Mouse (Mus musculus) macrophage (primary cell): ENCODE data around the gene Ubtf. TPM values are rescaled to one million over a fixed set of nuclear protein-coding genes. Genes with fewer than 3 reads are reported as not detected.

ENCODE experiments used
- H3K27ac ChIP-seq: fragments of 350-480 bp; formaldehyde crosslinking; 2 replicates; pipeline ENCODE4 v1.9.0; 2021
- H3K36me3 ChIP-seq: fragments of 350-480 bp; formaldehyde crosslinking; 2 replicates; pipeline ENCODE4 v1.9.0; 2021; ENCODE audit errors: inconsistent target
- H3K4me3 ChIP-seq: fragments of 350-480 bp; formaldehyde crosslinking; 2 replicates; pipeline ENCODE4 v1.9.0; 2021; ENCODE audit errors: inconsistent target
- H3K79me2 ChIP-seq: fragments of 350-480 bp; formaldehyde crosslinking; 2 replicates; pipeline ENCODE4 v1.9.0; 2021; ENCODE audit errors: inconsistent target
- WGBS: methylation state at CpG from one replicate; pipeline ENCODE4 v1.1.7; 2026; ENCODE audit warnings: inconsistent platforms; ENCODE audit not compliant: missing documents; 5-methylcytosine and 5-hydroxymethylcytosine counted together
- polyA plus RNA-seq: library from polyadenylated mRNA; stranded (reverse); fragments of 250-400 nt; gene quantifications from 3 replicates; pipeline ENCODE4 v1.2.4, GENCODE M21; 2018; ENCODE audit warnings: inconsistent platforms

Gene Ubtf
- polyA plus RNA-seq, 1 experiment from 2014 or later, result 66.0 TPM

GRCm38 (mm10) chr11:102336191-102336590, 16.6 kb upstream of the Ubtf start:
- Histone ChIP-seq H3K27ac (no peak overlapping the region), H3K4me3 (no peak overlapping the region), H3K79me2 (no peaks in the 10 kb centered on the region), H3K36me3 (no peaks in the 10 kb centered on the region)
- WGBS, result 63% methylated on average over 1 of the region's 1 CpGs

GRCm38 (mm10) chr11:102334973-102335700, 15.6 kb upstream of the Ubtf start:
- WGBS, result 69% methylated on average over 9 of the region's 9 CpGs
- Histone ChIP-seq H3K36me3 (no peaks in the 10 kb centered on the region), H3K79me2 (no peaks in the 10 kb centered on the region), H3K27ac (no peak overlapping the region), H3K4me3 (no peak overlapping the region)

GRCm38 (mm10) chr11:102334010-102334409, 14.5 kb upstream of the Ubtf start:
- 78% methylated on average over 4 of the region's 4 CpGs for WGBS
- Histone ChIP-seq H3K27ac (no peak overlapping the region), H3K79me2 (no peaks in the 10 kb centered on the region)

GRCm38 (mm10) chr11:102333061-102333460, 13.5 kb upstream of the Ubtf start:
- H3K27ac ChIP-seq, result no peak overlapping the region
- H3K36me3 ChIP-seq, result no peaks in the 10 kb centered on the region
- no peak overlapping the region for H3K4me3 ChIP-seq
- no peaks in the 10 kb centered on the region for H3K79me2 ChIP-seq

More at GRCm38 (mm10) chr11:102334010-102334409, 14.5 kb upstream of the Ubtf start:
- Histone ChIP-seq H3K36me3 (no peaks in the 10 kb centered on the region), H3K4me3 (no peak overlapping the region)

- Histone ChIP-seq H3K27ac (no peak overlapping the region), H3K79me2 (no peaks in the 10 kb centered on the region)
- 76% methylated on average over 3 of the region's 4 CpGs for WGBS
Observed at GRCm38 (mm10) chr11:102331806-102332205, 12.3 kb upstream of the Ubtf start.

GRCm38 (mm10) chr11:102330039-102330438, 10.5 kb upstream of the Ubtf start:
- Histone ChIP-seq H3K4me3 (no peak overlapping the region), H3K36me3 (no peaks in the 10 kb centered on the region), H3K79me2 (no peaks in the 10 kb centered on the region), H3K27ac (no peak overlapping the region)
- WGBS, result 92% methylated on average over 3 of the region's 3 CpGs

More at GRCm38 (mm10) chr11:102331806-102332205, 12.3 kb upstream of the Ubtf start:
- Histone ChIP-seq H3K36me3 (no peaks in the 10 kb centered on the region), H3K4me3 (no peak overlapping the region)

GRCm38 (mm10) chr11:102329518-102329917, 10.0 kb upstream of the Ubtf start:
- Histone ChIP-seq H3K36me3 (no peaks in the 10 kb centered on the region), H3K79me2 (no peaks in the 10 kb centered on the region), H3K27ac (no peak overlapping the region), H3K4me3 (no peak overlapping the region)

GRCm38 (mm10) chr11:102327839-102328238, 8.3 kb upstream of the Ubtf start:
- WGBS, result 81% methylated on average over 7 of the region's 7 CpGs
- Histone ChIP-seq H3K79me2 (no peaks in the 10 kb centered on the region), H3K4me3 (no peak overlapping the region), H3K36me3 (no peaks in the 10 kb centered on the region), H3K27ac (no peak overlapping the region)

- 81% methylated on average over 3 of the region's 5 CpGs for WGBS
- Histone ChIP-seq H3K27ac (no peak overlapping the region), H3K4me3 (no peak overlapping the region)
Observed at GRCm38 (mm10) chr11:102327250-102327649, 7.7 kb upstream of the Ubtf start.

GRCm38 (mm10) chr11:102323516-102323915, 4.0 kb upstream of the Ubtf start:
- Histone ChIP-seq H3K36me3 (no peaks in the 10 kb centered on the region), H3K4me3 (no peak overlapping the region), H3K27ac (no peak overlapping the region), H3K79me2 (no peaks in the 10 kb centered on the region; the same call in 1 of the 2 replicates)
- WGBS, result 100% methylated on average over 1 of the region's 1 CpGs

More at GRCm38 (mm10) chr11:102327250-102327649, 7.7 kb upstream of the Ubtf start:
- Histone ChIP-seq H3K79me2 (no peaks in the 10 kb centered on the region), H3K36me3 (no peaks in the 10 kb centered on the region)

GRCm38 (mm10) chr11:102321931-102322330, 2.4 kb upstream of the Ubtf start:
- Histone ChIP-seq H3K79me2 (no peaks in the 10 kb centered on the region; the same call in 1 of the 2 replicates), H3K4me3 (no peak overlapping the region), H3K36me3 (no peaks in the 10 kb centered on the region), H3K27ac (no peak overlapping the region)
- WGBS, result 91% methylated on average over 6 of the region's 6 CpGs

- Histone ChIP-seq H3K36me3 (no peaks in the 10 kb centered on the region), H3K79me2 (peaks cover 9% of the 10 kb centered on the region), H3K4me3 (no peak overlapping the region), H3K27ac (no peak overlapping the region)
- WGBS, result 60% methylated on average over 10 of the region's 10 CpGs
Observed at GRCm38 (mm10) chr11:102320686-102321005, 1.1 kb upstream of the Ubtf start.

- peak overlapping the region; percentile 38 for H3K4me3 ChIP-seq
- H3K36me3 ChIP-seq, result 0 out of 2 replicates have a peak, but pooled peaks cover 2% of the 10 kb centered on the region
- 5% methylated on average over 38 of the region's 38 CpGs for WGBS
- H3K79me2 ChIP-seq, result peaks cover 14% of the 10 kb centered on the region
- peak overlapping the region; percentile 65 for H3K27ac ChIP-seq
Observed at GRCm38 (mm10) chr11:102319941-102320685, 571 bp upstream of the Ubtf start.

GRCm38 (mm10) chr11:102318576-102319409, 749 bp downstream of the Ubtf start:
- H3K27ac ChIP-seq, result peak overlapping the region; percentile 75
- under 1% methylated on average over 61 of the region's 84 CpGs for WGBS
- H3K36me3 ChIP-seq, result peaks cover 15% of the 10 kb centered on the region; the same call in 1 of the 2 replicates
- H3K4me3 ChIP-seq, result peak overlapping the region; percentile 60
- H3K79me2 ChIP-seq, result peaks cover 19% of the 10 kb centered on the region
